Mouse (Mus musculus): ENCODE measurements around the gene Rela.
A peak's percentile ranks its signal among the peaks of the same experiment; 100 is the strongest.

The Rela gene

GRCm38 (mm10) chr19:5637069-5638047 lies at the start of gene Rela:
TSS of gene Rela (plus strand) at chr19:5637483.
- DNase-seq, result peak; percentile 89

- DNase-seq, result no peak
These were observed 48.1 kb upstream of the Rela start for GRCm38 (mm10) chr19:5589159-5589558.

GRCm38 (mm10) chr19:5591888-5592287 lies 45.4 kb upstream of the Rela start:
- DNase-seq, result no peak

- DNase-seq, result no peak
These were observed 38.1 kb upstream of the Rela start for GRCm38 (mm10) chr19:5599224-5599623.

- DNase-seq, result peak; percentile 90
These were observed 35.3 kb upstream of the Rela start, which contains the start of gene Rnaseh2c for GRCm38 (mm10) chr19:5601752-5602541. TSS of gene Rnaseh2c (plus strand) at chr19:5601873.

- no peak for DNase-seq
These were observed 33.6 kb upstream of the Rela start for GRCm38 (mm10) chr19:5603664-5604063.

- DNase-seq, result no peak
These were observed 32.2 kb upstream of the Rela start for GRCm38 (mm10) chr19:5605126-5605525.

- peak; percentile 24 for DNase-seq
These were observed 31.1 kb upstream of the Rela start for GRCm38 (mm10) chr19:5606196-5606595.

GRCm38 (mm10) chr19:5607705-5608410 lies 29.4 kb upstream of the Rela start:
- DNase-seq, result no peak

- DNase-seq, result no peak
These were observed 28.6 kb upstream of the Rela start for GRCm38 (mm10) chr19:5608707-5609106.

GRCm38 (mm10) chr19:5609171-5609546 lies 28.1 kb upstream of the Rela start:
- no peak for DNase-seq

GRCm38 (mm10) chr19:5609547-5610404 lies 27.5 kb upstream of the Rela start, which contains the start of gene Kat5:
TSS of gene Kat5 (minus strand) at chr19:5610237.
- DNase-seq, result peak; percentile 96

- DNase-seq, result no peak
These were observed 25.3 kb upstream of the Rela start for GRCm38 (mm10) chr19:5611973-5612372.

GRCm38 (mm10) chr19:5612762-5613411 lies 24.4 kb upstream of the Rela start:
- DNase-seq, result no peak

GRCm38 (mm10) chr19:5614953-5615352 lies 22.3 kb upstream of the Rela start:
- no peak for DNase-seq

- DNase-seq, result no peak
These were observed 17.3 kb upstream of the Rela start for GRCm38 (mm10) chr19:5620007-5620406.

GRCm38 (mm10) chr19:5621884-5622283 lies 15.4 kb upstream of the Rela start:
- DNase-seq, result no peak

- no peak for DNase-seq
These were observed 12.0 kb upstream of the Rela start for GRCm38 (mm10) chr19:5625311-5625710.

GRCm38 (mm10) chr19:5629907-5630306 lies 7.4 kb upstream of the Rela start:
- no peak for DNase-seq

- DNase-seq, result no peak
These were observed 5.2 kb upstream of the Rela start for GRCm38 (mm10) chr19:5632120-5632519.

GRCm38 (mm10) chr19:5636036-5636570 lies 1.2 kb upstream of the Rela start:
- DNase-seq, result no peak
